Mouse (Mus musculus): ENCODE data around the gene Psd. TPM values are rescaled to one million over a fixed set of nuclear protein-coding genes. Genes with fewer than 3 reads are reported as not detected.
A peak's percentile ranks its signal among the peaks of the same experiment; 100 is the strongest.

Psd gene
- polyA plus RNA-seq, 1 experiment from 2014 or later = 12.0 TPM

- 83% methylated on average over 12 of the region's 12 CpGs for WGBS
- Histone ChIP-seq H3K4me1 (replicated peaks) (peaks cover 30% of the 10 kb centered on the region), H3K27me3 (replicated peaks) (peaks cover 77% of the 10 kb centered on the region), H3K4me3 (no peak overlapping the region), H3K27ac (ENCODE audit: poor library complexity, severe bottlenecking) (no peak overlapping the region), H3K9me3 (replicated peaks) (no peaks in the 10 kb centered on the region), H3K9ac (no peak overlapping the region), H3K4me2 (no peak overlapping the region), H3K36me3 (peaks cover 44% of the 10 kb centered on the region)
- ATAC-seq (ENCODE audit: insufficient number of reproducible peaks, low FRiP score) = no peak
Measured at GRCm38 (mm10) chr19:46310312-46310865, 16.6 kb downstream of the Psd start.

- no peaks in the 10 kb centered on the region for H3K9me3 ChIP-seq (replicated peaks)
- no peak overlapping the region for H3K9ac ChIP-seq
- WGBS = 74% methylated on average over 21 of the region's 21 CpGs
- H3K4me1 ChIP-seq (replicated peaks) = peaks cover 27% of the 10 kb centered on the region
- H3K4me3 ChIP-seq = no peak overlapping the region
- no peak overlapping the region for H3K27ac ChIP-seq (ENCODE audit: poor library complexity, severe bottlenecking)
- ATAC-seq (ENCODE audit: insufficient number of reproducible peaks, low FRiP score) = no peak
- H3K27me3 ChIP-seq (replicated peaks) = peaks cover 71% of the 10 kb centered on the region
- no peak overlapping the region for H3K4me2 ChIP-seq
- H3K36me3 ChIP-seq = peaks cover 44% of the 10 kb centered on the region
Measured at GRCm38 (mm10) chr19:46309651-46310305, 17.2 kb downstream of the Psd start.

- Histone ChIP-seq H3K4me2 (peak overlapping the region; percentile 74), H3K9me3 (replicated peaks) (no peaks in the 10 kb centered on the region), H3K4me1 (replicated peaks) (peaks cover 22% of the 10 kb centered on the region), H3K4me3 (peak overlapping the region; percentile 40), H3K27me3 (replicated peaks) (peaks cover 62% of the 10 kb centered on the region), H3K36me3 (peaks cover 44% of the 10 kb centered on the region), H3K27ac (ENCODE audit: poor library complexity, severe bottlenecking) (no peak overlapping the region), H3K9ac (peak overlapping the region; percentile 68)
- ATAC-seq (ENCODE audit: insufficient number of reproducible peaks, low FRiP score) = no peak
- WGBS = 2% methylated on average over 47 of the region's 47 CpGs
Measured at GRCm38 (mm10) chr19:46308706-46309435, 18.1 kb downstream of the Psd start.

GRCm38 (mm10) chr19:46308303-46308702 is 18.7 kb downstream of the Psd start:
- Histone ChIP-seq H3K4me3 (peak overlapping the region; percentile 40; the same call in 1 of the 2 replicates), H3K36me3 (peaks cover 44% of the 10 kb centered on the region), H3K9ac (peak overlapping the region; percentile 68; the same call in 1 of the 2 replicates), H3K4me2 (peak overlapping the region; percentile 74), H3K4me1 (replicated peaks) (peaks cover 25% of the 10 kb centered on the region), H3K9me3 (replicated peaks) (no peaks in the 10 kb centered on the region), H3K27ac (ENCODE audit: poor library complexity, severe bottlenecking) (no peak overlapping the region), H3K27me3 (replicated peaks) (peaks cover 56% of the 10 kb centered on the region)
- 65% methylated on average over 16 of the region's 16 CpGs for WGBS
- no peak for ATAC-seq (ENCODE audit: insufficient number of reproducible peaks, low FRiP score)

GRCm38 (mm10) chr19:46307781-46308180 is 19.2 kb downstream of the Psd start:
- Histone ChIP-seq H3K4me2 (no peak overlapping the region), H3K36me3 (peaks cover 43% of the 10 kb centered on the region), H3K4me3 (no peak overlapping the region), H3K4me1 (replicated peaks) (peaks cover 25% of the 10 kb centered on the region), H3K9me3 (replicated peaks) (no peaks in the 10 kb centered on the region), H3K27me3 (replicated peaks) (peaks cover 51% of the 10 kb centered on the region), H3K9ac (no peak overlapping the region), H3K27ac (ENCODE audit: poor library complexity, severe bottlenecking) (no peak overlapping the region)
- 72% methylated on average over 16 of the region's 16 CpGs for WGBS
- ATAC-seq (ENCODE audit: insufficient number of reproducible peaks, low FRiP score) = no peak

GRCm38 (mm10) chr19:46306751-46307289 is 20.1 kb downstream of the Psd start:
- 88% methylated on average over 9 of the region's 9 CpGs for WGBS
- ATAC-seq (ENCODE audit: insufficient number of reproducible peaks, low FRiP score) = no peak
- no peaks in the 10 kb centered on the region for H3K9me3 ChIP-seq (replicated peaks)
- H3K9ac ChIP-seq = no peak overlapping the region
- H3K36me3 ChIP-seq = peaks cover 34% of the 10 kb centered on the region
- H3K27ac ChIP-seq (ENCODE audit: poor library complexity, severe bottlenecking) = no peak overlapping the region
- H3K4me1 ChIP-seq (replicated peaks) = peaks cover 25% of the 10 kb centered on the region
- no peak overlapping the region for H3K4me2 ChIP-seq
- no peak overlapping the region for H3K4me3 ChIP-seq
- peaks cover 44% of the 10 kb centered on the region for H3K27me3 ChIP-seq (replicated peaks)

GRCm38 (mm10) chr19:46306268-46306610 is 20.7 kb downstream of the Psd start:
- ATAC-seq (ENCODE audit: insufficient number of reproducible peaks, low FRiP score) = no peak
- Histone ChIP-seq H3K9me3 (replicated peaks) (no peaks in the 10 kb centered on the region), H3K9ac (peak overlapping the region; percentile 82), H3K27me3 (replicated peaks) (peaks cover 38% of the 10 kb centered on the region), H3K27ac (ENCODE audit: poor library complexity, severe bottlenecking) (no peak overlapping the region), H3K4me3 (peak overlapping the region; percentile 81), H3K4me2 (peak overlapping the region; percentile 99), H3K36me3 (peaks cover 28% of the 10 kb centered on the region), H3K4me1 (replicated peaks) (peaks cover 25% of the 10 kb centered on the region)
- 57% methylated on average over 5 of the region's 5 CpGs for WGBS

GRCm38 (mm10) chr19:46305432-46306267 is 21.3 kb downstream of the Psd start:
- Histone ChIP-seq H3K27me3 (replicated peaks) (peaks cover 33% of the 10 kb centered on the region), H3K9me3 (replicated peaks) (no peaks in the 10 kb centered on the region), H3K9ac (peak overlapping the region; percentile 82), H3K4me2 (peak overlapping the region; percentile 99), H3K4me3 (peak overlapping the region; percentile 81), H3K36me3 (peaks cover 22% of the 10 kb centered on the region), H3K27ac (ENCODE audit: poor library complexity, severe bottlenecking) (peak overlapping the region; percentile 69), H3K4me1 (replicated peaks) (peaks cover 25% of the 10 kb centered on the region)
- ATAC-seq (ENCODE audit: insufficient number of reproducible peaks, low FRiP score) = peak; percentile 86
- under 1% methylated on average over 42 of the region's 43 CpGs for WGBS

GRCm38 (mm10) chr19:46304908-46305333 is 22.0 kb downstream of the Psd start:
- Histone ChIP-seq H3K27ac (ENCODE audit: poor library complexity, severe bottlenecking) (peak overlapping the region; percentile 69), H3K27me3 (replicated peaks) (peaks cover 26% of the 10 kb centered on the region), H3K36me3 (peaks cover 15% of the 10 kb centered on the region), H3K9me3 (replicated peaks) (no peaks in the 10 kb centered on the region), H3K4me3 (peak overlapping the region; percentile 81), H3K4me1 (replicated peaks) (peaks cover 25% of the 10 kb centered on the region), H3K4me2 (peak overlapping the region; percentile 99), H3K9ac (peak overlapping the region; percentile 82)
- ATAC-seq (ENCODE audit: insufficient number of reproducible peaks, low FRiP score) = peak; percentile 39
- WGBS = under 1% methylated on average over 34 of the region's 34 CpGs

GRCm38 (mm10) chr19:46304216-46304841 is 22.6 kb downstream of the Psd start, which contains the start of gene Nfkb2:
Nfkb2 (plus strand) TSS chr19:46304320.
- Histone ChIP-seq H3K4me1 (replicated peaks) (peaks cover 25% of the 10 kb centered on the region), H3K36me3 (peaks cover 11% of the 10 kb centered on the region), H3K9ac (peak within 1 kb of the TSS; percentile 82), H3K9me3 (replicated peaks) (no peaks in the 10 kb centered on the region), H3K4me2 (peak within 1 kb of the TSS; percentile 99), H3K4me3 (peak within 1 kb of the TSS; percentile 81), H3K27ac (ENCODE audit: poor library complexity, severe bottlenecking) (peak within 1 kb of the TSS; percentile 79), H3K27me3 (replicated peaks) (peaks cover 21% of the 10 kb centered on the region)
- WGBS = under 1% methylated on average over 39 of the region's 39 CpGs
- ATAC-seq (ENCODE audit: insufficient number of reproducible peaks, low FRiP score) = peak; percentile 86

Measured in heart, embryonic 12.5 days (tissue).